Mouse (Mus musculus) heart, embryonic 14.5 days (tissue): ENCODE measurements around the gene Fnbp1. TPM values are rescaled to one million over a fixed set of nuclear protein-coding genes. Genes with fewer than 3 reads are reported as not detected.

Experiments used
- ATAC-seq: fragments of 200-750 bp; cut with Nextera tagmentation; 2 replicates; pipeline ENCODE4 v1.8.0; 2017; ENCODE audit warnings: low read depth, moderate TSS enrichment; ENCODE audit not compliant: insufficient number of reproducible peaks, insufficient read depth, low FRiP score
- H3K27ac ChIP-seq, 2 experiments: fragments of 200-500 bp in 1 of 2; fragments of 300-500 bp in 1 of 2; sonication (generic) in 1 of 2; replicated peaks in 1 of 2; 2 replicates each; pipeline ENCODE4 v1.5.1; 2012 to 2014; ENCODE audit warnings: low read depth in 2 of 2, low read length in 2 of 2, control low read depth in 1 of 2, mild to moderate bottlenecking in 1 of 2, mixed read lengths in 1 of 2; ENCODE audit not compliant: control insufficient read depth in 1 of 2, insufficient read depth in 1 of 2
- H3K27me3 ChIP-seq: fragments of 300-500 bp; sonication (generic); 2 replicates; pipeline ENCODE4 v1.6.1; 2014; ENCODE audit warnings: mild to moderate bottlenecking, low read length, control low read depth; ENCODE audit not compliant: control insufficient read depth, insufficient read depth
- H3K36me3 ChIP-seq: fragments of 300-500 bp; sonication (generic); 2 replicates; pipeline ENCODE4 v1.6.1; 2014; ENCODE audit warnings: mild to moderate bottlenecking, control low read depth, low read length, mixed read lengths; ENCODE audit not compliant: control insufficient read depth, insufficient read depth
- H3K4me1 ChIP-seq, 2 experiments: fragments of 200-500 bp in 1 of 2; fragments of 300-500 bp in 1 of 2; sonication (generic) in 1 of 2; 2 replicates each; pipeline ENCODE4 v1.6.1; 2012 to 2014; ENCODE audit warnings: low read length in 2 of 2, control low read depth in 1 of 2, mixed read lengths in 1 of 2; ENCODE audit not compliant: control insufficient read depth in 2 of 2, insufficient read depth in 2 of 2
- H3K4me2 ChIP-seq: fragments of 300-500 bp; sonication (generic); 2 replicates; pipeline ENCODE4 v1.6.1; 2014; ENCODE audit warnings: mild to moderate bottlenecking, low read length
- H3K4me3 ChIP-seq, 2 experiments: fragments of 200-500 bp in 1 of 2; fragments of 300-500 bp in 1 of 2; sonication (generic) in 1 of 2; 2 replicates each; pipeline ENCODE4 v1.5.1; 2012 to 2014; ENCODE audit warnings: low read length in 2 of 2, mild to moderate bottlenecking in 2 of 2, control low read depth in 1 of 2, low read depth in 1 of 2, moderate library complexity in 1 of 2; ENCODE audit not compliant: control insufficient read depth in 1 of 2, insufficient read depth in 1 of 2
- H3K9ac ChIP-seq: fragments of 300-500 bp; sonication (generic); 2 replicates; pipeline ENCODE4 v1.6.1; 2014; ENCODE audit warnings: mild to moderate bottlenecking, low read length
- H3K9me3 ChIP-seq: fragments of 300-500 bp; sonication (generic); 2 replicates; pipeline ENCODE4 v1.6.1; 2016; ENCODE audit warnings: low read length, control low read depth; ENCODE audit not compliant: control insufficient read depth
- WGBS: fragments of 180-500 bp; shearing (Covaris S2); extraction: QIAGEN DNeasy Blood & Tissue Kit; methylation state at CpG from one replicate; pipeline ENCODE4 v1.1.7; 2014; 5-methylcytosine and 5-hydroxymethylcytosine counted together
- polyA plus RNA-seq: library from polyadenylated mRNA; unstranded; fragments of >200 nt; fragmentation: Nextera tagmentation; extraction: Ambion mirVana; gene quantifications from 2 replicates; pipeline ENCODE4 v1.2.1, GENCODE M21; 2014

Gene Fnbp1
- polyA plus RNA-seq, 1 experiment from 2014 or later = 19.4 TPM

- no peaks in the 10 kb centered on the region for H3K27me3 ChIP-seq
- no peaks in the 10 kb centered on the region for H3K4me1 ChIP-seq
- no peak overlapping the region for H3K27ac ChIP-seq
- H3K36me3 ChIP-seq = peaks cover 64% of the 10 kb centered on the region
- ATAC-seq = no peak
- no peak overlapping the region for H3K4me2 ChIP-seq
- H3K4me3 ChIP-seq = no peak overlapping the region
- H3K9ac ChIP-seq = no peak overlapping the region
- 92% methylated on average over 1 of the region's 1 CpGs for WGBS
- H3K9me3 ChIP-seq = no peaks in the 10 kb centered on the region
These were observed 98.0 kb downstream of the Fnbp1 start for GRCm38 (mm10) chr2:31043856-31044255.

DNA sequence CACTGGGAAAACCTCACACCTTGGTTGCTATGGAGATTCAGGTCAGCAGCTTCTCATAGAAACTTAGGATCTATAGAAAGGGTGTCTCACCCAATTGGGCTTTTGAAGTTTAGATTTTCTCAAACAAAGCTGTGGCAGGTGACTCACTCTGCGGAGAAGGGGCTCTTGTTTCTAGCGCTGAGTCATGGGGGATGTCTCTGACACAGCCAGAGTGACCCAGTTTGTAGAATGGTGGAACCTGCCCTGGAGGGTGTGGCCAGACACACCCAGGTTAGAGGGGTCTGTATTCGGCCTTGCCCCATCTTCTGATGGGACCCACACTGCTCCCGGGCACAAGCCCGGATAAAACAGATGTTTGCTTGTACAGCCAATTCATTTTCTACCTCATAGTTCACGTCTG is 98.9 kb downstream of the Fnbp1 start:
- H3K4me2 ChIP-seq = no peak overlapping the region
- no peak overlapping the region for H3K9ac ChIP-seq
- H3K9me3 ChIP-seq = no peaks in the 10 kb centered on the region
- no peaks in the 10 kb centered on the region for H3K27me3 ChIP-seq
- no peak overlapping the region for H3K4me3 ChIP-seq
- H3K27ac ChIP-seq = no peak overlapping the region
- no peak for ATAC-seq
- WGBS = 90% methylated on average over 6 of the region's 6 CpGs
- H3K36me3 ChIP-seq = peaks cover 71% of the 10 kb centered on the region
- H3K4me1 ChIP-seq = no peaks in the 10 kb centered on the region

GRCm38 (mm10) chr2:31041386-31041785 is 100.4 kb downstream of the Fnbp1 start:
- H3K36me3 ChIP-seq = peaks cover 69% of the 10 kb centered on the region
- WGBS = 88% methylated on average over 6 of the region's 6 CpGs
- ATAC-seq = no peak

DNA sequence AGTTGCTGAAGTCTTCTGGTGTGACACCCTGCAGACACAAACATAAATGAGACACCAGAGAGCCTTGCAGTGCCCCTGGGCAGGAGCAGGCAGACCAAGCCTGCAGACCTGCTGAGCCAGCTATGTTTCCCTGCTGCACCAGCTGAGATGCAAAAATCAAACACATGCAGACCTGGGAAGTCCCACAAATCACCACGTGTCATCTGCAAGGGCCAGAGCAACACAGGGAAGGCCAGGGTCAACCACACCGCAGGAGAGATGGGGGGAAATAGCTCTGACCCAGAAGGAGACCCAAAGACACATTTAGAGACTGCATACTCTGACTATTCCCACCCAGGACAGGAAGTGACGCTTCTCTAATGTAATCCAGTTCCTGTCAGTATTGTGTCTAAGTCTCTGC is 101.3 kb downstream of the Fnbp1 start:
- no peak overlapping the region for H3K4me2 ChIP-seq
- H3K9ac ChIP-seq = no peak overlapping the region
- no peak overlapping the region for H3K4me3 ChIP-seq
- H3K27ac ChIP-seq = no peak overlapping the region
- WGBS = 82% methylated on average over 3 of the region's 3 CpGs
- no peaks in the 10 kb centered on the region for H3K4me1 ChIP-seq
- no peaks in the 10 kb centered on the region for H3K27me3 ChIP-seq
- peaks cover 71% of the 10 kb centered on the region for H3K36me3 ChIP-seq
- no peaks in the 10 kb centered on the region for H3K9me3 ChIP-seq
- ATAC-seq = no peak

More at GRCm38 (mm10) chr2:31041386-31041785, 100.4 kb downstream of the Fnbp1 start:
- H3K4me2 ChIP-seq = no peak overlapping the region
- H3K4me3 ChIP-seq = no peak overlapping the region
- H3K27ac ChIP-seq = no peak overlapping the region
- no peaks in the 10 kb centered on the region for H3K4me1 ChIP-seq
- no peak overlapping the region for H3K9ac ChIP-seq
- no peaks in the 10 kb centered on the region for H3K27me3 ChIP-seq
- H3K9me3 ChIP-seq = no peaks in the 10 kb centered on the region

- Histone ChIP-seq H3K4me2 (no peak overlapping the region), H3K9ac (no peak overlapping the region), H3K27me3 (no peaks in the 10 kb centered on the region), H3K27ac (no peak overlapping the region), H3K36me3 (peaks cover 75% of the 10 kb centered on the region), H3K4me3 (no peak overlapping the region), H3K4me1 (no peaks in the 10 kb centered on the region), H3K9me3 (no peaks in the 10 kb centered on the region)
- 95% methylated on average over 3 of the region's 3 CpGs for WGBS
- ATAC-seq = no peak
These were observed 101.8 kb downstream of the Fnbp1 start for GRCm38 (mm10) chr2:31040043-31040442.

- Histone ChIP-seq H3K27ac (no peak overlapping the region), H3K4me2 (no peak overlapping the region), H3K9ac (no peak overlapping the region), H3K9me3 (no peaks in the 10 kb centered on the region), H3K4me3 (no peak overlapping the region), H3K4me1 (no peaks in the 10 kb centered on the region), H3K27me3 (no peaks in the 10 kb centered on the region), H3K36me3 (peaks cover 91% of the 10 kb centered on the region)
- 89% methylated on average over 6 of the region's 6 CpGs for WGBS
- no peak for ATAC-seq
These were observed 105.0 kb downstream of the Fnbp1 start for GRCm38 (mm10) chr2:31036811-31037210.

- H3K36me3 ChIP-seq = peaks cover 91% of the 10 kb centered on the region
- no peak overlapping the region for H3K4me2 ChIP-seq
- H3K9ac ChIP-seq = no peak overlapping the region
- ATAC-seq = no peak
- H3K9me3 ChIP-seq = no peaks in the 10 kb centered on the region
- H3K27me3 ChIP-seq = no peaks in the 10 kb centered on the region
- H3K4me1 ChIP-seq = peaks cover 2 to 7% of the 10 kb centered on the region in 2 experiments; a peak in 3 of 4 replicates
- 94% methylated on average over 7 of the region's 7 CpGs for WGBS
- H3K4me3 ChIP-seq = no peak overlapping the region
- H3K27ac ChIP-seq = no peak overlapping the region
These were observed 109.8 kb downstream of the Fnbp1 start for GRCm38 (mm10) chr2:31031972-31032371.

- no peaks in the 10 kb centered on the region for H3K9me3 ChIP-seq
- H3K27ac ChIP-seq = peak overlapping the region; percentile 29 to 69
- no peak overlapping the region for H3K4me3 ChIP-seq
These were observed 115.2 kb downstream of the Fnbp1 start for GRCm38 (mm10) chr2:31026642-31027041.

More at GRCm38 (mm10) chr2:31026642-31027041, 115.2 kb downstream of the Fnbp1 start:
- WGBS = 37% methylated on average over 8 of the region's 8 CpGs
- H3K27me3 ChIP-seq = no peaks in the 10 kb centered on the region
- peaks cover 60% of the 10 kb centered on the region for H3K36me3 ChIP-seq
- peak overlapping the region; percentile 34 for H3K9ac ChIP-seq
- peaks cover 12 to 21% of the 10 kb centered on the region in 2 experiments for H3K4me1 ChIP-seq
- no peak overlapping the region for H3K4me2 ChIP-seq
- ATAC-seq = no peak
